Mouse (Mus musculus): ENCODE measurements at regions not wholly inside any gene's neighbourhood (a gene's known extent, or its start where the extent isn't known, plus 50 kb on each side); places are given as distances from the start of the nearest gene placed in this dataset.

DNA sequence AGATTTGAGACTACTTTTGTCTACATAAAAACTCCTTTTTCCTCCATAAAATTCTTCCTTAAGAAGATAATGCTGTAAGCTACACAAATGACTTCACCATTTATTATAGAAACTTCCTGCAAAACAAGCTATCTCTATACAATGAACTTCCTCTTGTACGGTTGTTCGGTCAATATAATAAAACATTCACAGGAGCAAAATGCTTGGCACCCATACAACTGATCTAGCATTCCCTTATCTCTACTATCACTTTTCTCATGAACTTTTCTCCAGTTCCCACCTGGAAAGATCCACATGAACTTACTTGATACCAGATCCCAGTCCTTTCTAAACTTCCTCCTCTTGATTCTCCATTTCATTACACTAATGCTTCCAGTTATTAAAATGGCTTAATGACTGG is 231.0 kb upstream of the Slit2 start:
- Histone ChIP-seq H3K4me2 (ENCODE audit: low read length) (no peak overlapping the region), H3K9ac (ENCODE audit: low read length) (no peak overlapping the region), H3K4me1 (ENCODE audit: control insufficient read depth in 2 of 2, insufficient read depth in 2 of 2, low read length in 2 of 2) (no peaks in the 10 kb centered on the region), H3K27me3 (ENCODE audit: control insufficient read depth, insufficient read depth, low read length) (no peaks in the 10 kb centered on the region), H3K27ac (replicated peaks in 1 of 2; ENCODE audit: control insufficient read depth in 1 of 2, insufficient read depth in 1 of 2, low read depth in 2 of 2, low read length in 2 of 2) (no peak overlapping the region), H3K36me3 (ENCODE audit: control insufficient read depth, insufficient read depth, low read length) (no peaks in the 10 kb centered on the region), H3K9me3 (ENCODE audit: control insufficient read depth, low read length) (no peaks in the 10 kb centered on the region), H3K4me3 (ENCODE audit: control insufficient read depth in 1 of 2, insufficient read depth in 1 of 2, low read depth in 1 of 2, low read length in 2 of 2) (no peak overlapping the region)
- WGBS = 47% methylated on average over 2 of the region's 2 CpGs
- no peak for ATAC-seq (ENCODE audit: insufficient number of reproducible peaks, insufficient read depth, low FRiP score, low read depth)

DNA sequence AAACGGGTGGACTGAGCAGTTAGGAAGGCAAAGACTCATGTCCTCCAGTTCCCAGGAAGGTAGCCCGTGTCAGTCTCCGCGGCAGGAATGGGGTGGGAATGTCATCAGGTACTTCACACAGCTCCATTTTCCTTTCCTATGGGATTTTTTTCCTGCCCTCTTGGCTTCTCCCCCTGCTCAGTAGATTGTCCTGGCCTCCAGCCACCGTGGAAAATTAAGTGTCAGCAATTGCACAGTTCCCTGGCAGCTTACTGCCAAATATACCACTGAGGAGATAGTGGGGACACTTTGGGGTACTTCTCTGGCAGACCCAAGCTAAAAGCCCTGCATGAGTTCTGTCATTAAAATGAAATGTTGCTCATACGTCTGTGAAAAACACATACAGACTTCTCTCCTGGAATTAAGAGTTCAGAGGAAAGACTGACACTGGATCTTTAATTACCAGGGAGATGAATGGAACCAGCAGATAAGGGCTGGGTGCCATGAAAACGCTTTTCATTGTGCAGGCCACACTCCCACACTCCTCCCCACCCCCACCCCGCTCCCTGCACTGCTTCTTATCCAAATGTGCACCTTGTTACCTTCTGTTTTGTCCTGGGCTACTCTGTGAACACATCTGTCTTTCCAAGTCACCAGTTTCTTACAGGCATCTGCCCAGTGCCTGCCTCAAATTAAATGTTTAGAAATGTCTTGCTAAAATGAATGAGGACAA is 210.1 kb upstream of the Slit2 start:
- Histone ChIP-seq H3K9me3 (ENCODE audit: control insufficient read depth, low read length) (no peaks in the 10 kb centered on the region), H3K4me3 (ENCODE audit: control insufficient read depth in 1 of 2, insufficient read depth in 1 of 2, low read depth in 1 of 2, low read length in 2 of 2) (no peak overlapping the region), H3K9ac (ENCODE audit: low read length) (no peak overlapping the region; the same call in 1 of the 2 replicates), H3K4me1 (ENCODE audit: control insufficient read depth in 2 of 2, insufficient read depth in 2 of 2, low read length in 2 of 2) (peaks cover 6 to 11% of the 10 kb centered on the region in 2 experiments), H3K36me3 (ENCODE audit: control insufficient read depth, insufficient read depth, low read length) (no peaks in the 10 kb centered on the region), H3K4me2 (ENCODE audit: low read length) (peak overlapping the region; percentile 6; the same call in 1 of the 2 replicates), H3K27me3 (ENCODE audit: control insufficient read depth, insufficient read depth, low read length) (no peaks in the 10 kb centered on the region), H3K27ac (replicated peaks in 1 of 2; ENCODE audit: control insufficient read depth in 1 of 2, insufficient read depth in 1 of 2, low read depth in 2 of 2, low read length in 2 of 2) (peak overlapping the region; percentile 55 to 77; a peak in 3 of 4 replicates)
- ATAC-seq (ENCODE audit: insufficient number of reproducible peaks, insufficient read depth, low FRiP score, low read depth) = peak; percentile 66
- 18% methylated on average over 8 of the region's 8 CpGs for WGBS

DNA sequence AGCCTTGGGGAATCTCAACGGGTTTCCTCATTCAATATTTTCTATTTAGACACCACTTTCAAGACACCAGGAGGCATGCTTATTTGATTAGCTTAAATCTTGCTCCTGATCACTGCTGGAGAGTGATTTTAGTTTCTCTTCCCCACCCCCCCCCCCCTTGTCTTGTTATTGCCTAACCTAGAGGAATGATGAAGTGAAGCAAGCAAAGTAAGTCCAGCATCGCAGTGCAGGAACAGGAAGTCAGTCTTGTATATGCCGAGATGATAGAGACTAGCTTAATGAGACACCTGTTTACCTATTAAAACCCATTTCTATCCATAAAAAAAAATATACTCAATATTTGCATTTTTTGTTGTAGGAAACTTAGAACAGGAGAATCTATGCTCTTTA is 209.6 kb upstream of the Slit2 start:
- no peak for ATAC-seq (ENCODE audit: insufficient number of reproducible peaks, insufficient read depth, low FRiP score, low read depth)
- H3K36me3 ChIP-seq (ENCODE audit: control insufficient read depth, insufficient read depth, low read length) = no peaks in the 10 kb centered on the region
- no peak overlapping the region for H3K9ac ChIP-seq (ENCODE audit: low read length)
- peak overlapping the region; percentile 16 to 77; a peak in 3 of 4 replicates for H3K27ac ChIP-seq (replicated peaks in 1 of 2; ENCODE audit: control insufficient read depth in 1 of 2, insufficient read depth in 1 of 2, low read depth in 2 of 2, low read length in 2 of 2)
- no peak overlapping the region for H3K4me3 ChIP-seq (ENCODE audit: control insufficient read depth in 1 of 2, insufficient read depth in 1 of 2, low read depth in 1 of 2, low read length in 2 of 2)
- 63% methylated on average over 3 of the region's 3 CpGs for WGBS
- H3K27me3 ChIP-seq (ENCODE audit: control insufficient read depth, insufficient read depth, low read length) = no peaks in the 10 kb centered on the region
- H3K4me2 ChIP-seq (ENCODE audit: low read length) = 0 out of 2 replicates have a peak overlapping the region, but pooled peaks have one; percentile 6
- H3K9me3 ChIP-seq (ENCODE audit: control insufficient read depth, low read length) = no peaks in the 10 kb centered on the region
- peaks cover 6 to 11% of the 10 kb centered on the region in 2 experiments for H3K4me1 ChIP-seq (ENCODE audit: control insufficient read depth in 2 of 2, insufficient read depth in 2 of 2, low read length in 2 of 2)

GRCm38 (mm10) chr5:47780861-47781260 is 202.1 kb upstream of the Slit2 start:
- ATAC-seq (ENCODE audit: insufficient number of reproducible peaks, insufficient read depth, low FRiP score, low read depth) = no peak
- no peaks in the 10 kb centered on the region for H3K4me1 ChIP-seq (ENCODE audit: control insufficient read depth in 2 of 2, insufficient read depth in 2 of 2, low read length in 2 of 2)
- no peak overlapping the region for H3K4me3 ChIP-seq (ENCODE audit: control insufficient read depth in 1 of 2, insufficient read depth in 1 of 2, low read depth in 1 of 2, low read length in 2 of 2)
- no peaks in the 10 kb centered on the region for H3K36me3 ChIP-seq (ENCODE audit: control insufficient read depth, insufficient read depth, low read length)
- H3K9ac ChIP-seq (ENCODE audit: low read length) = no peak overlapping the region
- no peaks in the 10 kb centered on the region for H3K27me3 ChIP-seq (ENCODE audit: control insufficient read depth, insufficient read depth, low read length)
- no peaks in the 10 kb centered on the region for H3K9me3 ChIP-seq (ENCODE audit: control insufficient read depth, low read length)
- 67% methylated on average over 2 of the region's 2 CpGs for WGBS
- H3K4me2 ChIP-seq (ENCODE audit: low read length) = no peak overlapping the region
- H3K27ac ChIP-seq (replicated peaks in 1 of 2; ENCODE audit: control insufficient read depth in 1 of 2, insufficient read depth in 1 of 2, low read depth in 2 of 2, low read length in 2 of 2) = peak overlapping the region; percentile 6 to 59; a peak in 2 of 4 replicates

DNA sequence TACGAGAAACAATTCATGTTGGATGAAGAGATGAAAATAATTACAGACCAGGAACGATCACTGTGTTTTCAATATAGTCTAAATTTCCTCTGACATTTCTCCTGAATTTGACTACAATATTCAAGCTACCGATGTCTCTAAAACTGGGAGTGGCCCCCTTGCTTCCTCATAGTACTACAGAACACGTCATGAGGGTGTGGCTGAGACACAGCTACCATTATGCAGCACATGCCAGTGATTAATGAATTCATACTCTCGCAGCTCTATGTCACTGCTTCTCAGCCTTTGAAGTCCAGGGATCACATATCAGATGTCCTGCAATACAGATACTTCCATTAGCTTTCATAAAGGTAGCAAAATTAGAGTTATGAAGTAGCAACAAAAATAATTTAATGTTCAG is 201.3 kb upstream of the Slit2 start:
- no peaks in the 10 kb centered on the region for H3K27me3 ChIP-seq (ENCODE audit: control insufficient read depth, insufficient read depth, low read length)
- 68% methylated on average over 5 of the region's 5 CpGs for WGBS
- H3K4me3 ChIP-seq (ENCODE audit: control insufficient read depth in 1 of 2, insufficient read depth in 1 of 2, low read depth in 1 of 2, low read length in 2 of 2) = no peak overlapping the region
- H3K4me2 ChIP-seq (ENCODE audit: low read length) = no peak overlapping the region
- H3K36me3 ChIP-seq (ENCODE audit: control insufficient read depth, insufficient read depth, low read length) = no peaks in the 10 kb centered on the region
- no peak for ATAC-seq (ENCODE audit: insufficient number of reproducible peaks, insufficient read depth, low FRiP score, low read depth)
- no peak overlapping the region for H3K9ac ChIP-seq (ENCODE audit: low read length)
- H3K4me1 ChIP-seq (ENCODE audit: control insufficient read depth in 2 of 2, insufficient read depth in 2 of 2, low read length in 2 of 2) = no peaks in the 10 kb centered on the region
- H3K9me3 ChIP-seq (ENCODE audit: control insufficient read depth, low read length) = no peaks in the 10 kb centered on the region
- 0 out of 4 replicates have a peak overlapping the region, but pooled peaks of 1 of the 2 experiments have one; percentile 4 for H3K27ac ChIP-seq (replicated peaks in 1 of 2; ENCODE audit: control insufficient read depth in 1 of 2, insufficient read depth in 1 of 2, low read depth in 2 of 2, low read length in 2 of 2)

DNA sequence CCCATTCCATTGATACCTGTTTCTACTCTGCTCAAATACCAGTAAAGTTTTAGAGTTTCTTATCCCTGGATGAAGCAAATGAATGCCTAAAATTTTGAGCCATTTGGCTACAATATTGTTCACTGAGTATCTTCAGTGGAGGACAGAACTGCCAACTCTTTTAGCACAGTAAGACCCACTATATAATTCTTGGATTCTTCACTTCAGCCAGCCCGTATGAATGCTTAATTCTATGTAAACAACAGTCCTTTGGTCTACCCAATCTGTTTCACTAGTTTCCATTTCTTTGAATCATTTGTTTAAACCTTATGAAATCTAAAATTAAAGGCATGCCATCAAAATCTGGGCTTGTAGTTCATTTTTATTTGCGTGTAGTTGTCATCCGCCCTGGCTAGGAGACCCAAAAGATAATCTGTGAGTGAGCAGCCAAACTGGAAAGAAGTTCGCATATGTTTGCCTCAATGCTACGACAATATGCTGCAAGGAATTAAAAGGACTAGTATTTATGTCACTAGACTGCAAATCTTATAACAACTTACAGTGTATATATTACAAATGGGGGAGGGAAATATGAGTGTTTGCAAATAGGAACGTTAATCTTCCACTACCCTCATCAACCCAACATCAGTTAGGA is 188.2 kb upstream of the Slit2 start:
- Histone ChIP-seq H3K4me2 (ENCODE audit: low read length) (no peak overlapping the region), H3K4me1 (ENCODE audit: control insufficient read depth in 2 of 2, insufficient read depth in 2 of 2, low read length in 2 of 2) (no peaks in the 10 kb centered on the region), H3K9ac (ENCODE audit: low read length) (no peak overlapping the region), H3K27ac (replicated peaks in 1 of 2; ENCODE audit: control insufficient read depth in 1 of 2, insufficient read depth in 1 of 2, low read depth in 2 of 2, low read length in 2 of 2) (no peak overlapping the region), H3K4me3 (ENCODE audit: control insufficient read depth in 1 of 2, insufficient read depth in 1 of 2, low read depth in 1 of 2, low read length in 2 of 2) (no peak overlapping the region), H3K27me3 (ENCODE audit: control insufficient read depth, insufficient read depth, low read length) (no peaks in the 10 kb centered on the region), H3K36me3 (ENCODE audit: control insufficient read depth, insufficient read depth, low read length) (no peaks in the 10 kb centered on the region), H3K9me3 (ENCODE audit: control insufficient read depth, low read length) (no peaks in the 10 kb centered on the region)
- ATAC-seq (ENCODE audit: insufficient number of reproducible peaks, insufficient read depth, low FRiP score, low read depth) = no peak
- WGBS = 67% methylated on average over 6 of the region's 6 CpGs

- H3K27me3 ChIP-seq (ENCODE audit: control insufficient read depth, insufficient read depth, low read length) = no peaks in the 10 kb centered on the region
- H3K4me1 ChIP-seq (ENCODE audit: control insufficient read depth in 2 of 2, insufficient read depth in 2 of 2, low read length in 2 of 2) = no peaks in the 10 kb centered on the region
- H3K4me3 ChIP-seq (ENCODE audit: control insufficient read depth in 1 of 2, insufficient read depth in 1 of 2, low read depth in 1 of 2, low read length in 2 of 2) = no peak overlapping the region
- 38% methylated on average over 3 of the region's 3 CpGs for WGBS
- ATAC-seq (ENCODE audit: insufficient number of reproducible peaks, insufficient read depth, low FRiP score, low read depth) = no peak
- no peak overlapping the region for H3K4me2 ChIP-seq (ENCODE audit: low read length)
- H3K9ac ChIP-seq (ENCODE audit: low read length) = no peak overlapping the region
- no peaks in the 10 kb centered on the region for H3K9me3 ChIP-seq (ENCODE audit: control insufficient read depth, low read length)
- no peaks in the 10 kb centered on the region for H3K36me3 ChIP-seq (ENCODE audit: control insufficient read depth, insufficient read depth, low read length)
- H3K27ac ChIP-seq (replicated peaks in 1 of 2; ENCODE audit: control insufficient read depth in 1 of 2, insufficient read depth in 1 of 2, low read depth in 2 of 2, low read length in 2 of 2) = no peak overlapping the region
Observed at GRCm38 (mm10) chr5:47795273-47795672, 187.7 kb upstream of the Slit2 start.

Data from heart, embryonic 14.5 days (tissue).